Mouse (Mus musculus): ENCODE data around the gene Bach2.
A peak's percentile ranks its signal among the peaks of the same experiment; 100 is the strongest.

Bach2 gene

GRCm38 (mm10) chr4:32538088-32538487 lies 299.5 kb downstream of the Bach2 start:
- DNase-seq, result peak; percentile 89

GRCm38 (mm10) chr4:32538488-32538887 lies 299.9 kb downstream of the Bach2 start:
- no peak for DNase-seq

GRCm38 (mm10) chr4:32538987-32539386 lies 300.4 kb downstream of the Bach2 start:
- no peak for DNase-seq

- DNase-seq, result no peak
Measured at GRCm38 (mm10) chr4:32544821-32545545, 306.4 kb downstream of the Bach2 start.

GRCm38 (mm10) chr4:32545548-32545947 lies 306.9 kb downstream of the Bach2 start:
- no peak for DNase-seq

GRCm38 (mm10) chr4:32549150-32549549 lies 310.5 kb downstream of the Bach2 start:
- no peak for DNase-seq

- DNase-seq, result peak; percentile 60
Measured at GRCm38 (mm10) chr4:32551337-32551736, 312.7 kb downstream of the Bach2 start.

GRCm38 (mm10) chr4:32555506-32555905 lies 316.9 kb downstream of the Bach2 start:
- no peak for DNase-seq

- DNase-seq, result peak; percentile 48
Measured at GRCm38 (mm10) chr4:32560246-32560645, 321.6 kb downstream of the Bach2 start.

- DNase-seq, result peak; percentile 96
Measured at GRCm38 (mm10) chr4:32560724-32561554, 322.3 kb downstream of the Bach2 start.

GRCm38 (mm10) chr4:32561555-32562095 lies 323.0 kb downstream of the Bach2 start:
- DNase-seq, result peak; percentile 91

- no peak for DNase-seq
Measured at GRCm38 (mm10) chr4:32562319-32563115, 323.9 kb downstream of the Bach2 start.

GRCm38 (mm10) chr4:32564416-32564815 lies 325.8 kb downstream of the Bach2 start:
- DNase-seq, result no peak

- no peak for DNase-seq
Measured at GRCm38 (mm10) chr4:32564918-32565317, 326.3 kb downstream of the Bach2 start.

- DNase-seq, result no peak
Measured at GRCm38 (mm10) chr4:32569054-32569453, 330.4 kb downstream of the Bach2 start.

GRCm38 (mm10) chr4:32569995-32570938 lies 331.7 kb downstream of the Bach2 start:
- peak; percentile 19 for DNase-seq

- no peak for DNase-seq
Measured at GRCm38 (mm10) chr4:32570939-32571317, 332.3 kb downstream of the Bach2 start.

- DNase-seq, result no peak
Measured at GRCm38 (mm10) chr4:32571441-32571840, 332.8 kb downstream of the Bach2 start.

- peak; percentile 72 for DNase-seq
Measured at GRCm38 (mm10) chr4:32572118-32572517, 333.5 kb downstream of the Bach2 start.

GRCm38 (mm10) chr4:32573586-32573985 lies 335.0 kb downstream of the Bach2 start:
- DNase-seq, result no peak

GRCm38 (mm10) chr4:32574604-32575003 lies 336.0 kb downstream of the Bach2 start:
- no peak for DNase-seq

- DNase-seq, result no peak
Measured at GRCm38 (mm10) chr4:32575165-32575564, 336.6 kb downstream of the Bach2 start.
